8 mouse cellular contexts compared by ENCODE assay signal in the genomic region with DNA sequence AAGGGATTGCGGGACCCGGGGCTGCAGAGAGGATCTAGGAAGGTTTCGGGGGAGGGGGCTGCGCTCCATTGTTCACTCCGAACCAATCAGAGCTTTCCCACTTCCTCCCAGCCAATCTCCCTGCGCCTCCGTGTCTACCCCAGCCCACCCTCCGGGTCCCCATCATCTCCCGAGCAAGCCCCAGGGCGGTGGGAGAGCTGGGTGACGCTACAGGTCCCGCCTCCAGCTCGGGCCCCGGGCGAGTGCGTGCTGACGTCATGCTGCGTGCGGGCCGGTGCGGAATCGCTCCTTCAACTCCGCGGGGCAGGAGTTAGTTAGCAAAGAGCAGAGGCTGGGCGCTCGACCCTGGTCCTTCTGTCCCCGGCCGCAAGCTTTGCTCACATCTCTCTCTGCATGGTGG. TPM values are rescaled to one million over a fixed set of nuclear protein-coding genes. Genes with fewer than 3 reads are reported as not detected.
A peak's percentile ranks its signal among the peaks of the same experiment; 100 is the strongest.
DNase-seq lines count a peak whose midpoint lies in the region; ATAC-seq and TF ChIP-seq lines count a peak whose summit lies in the region.

No protein-coding gene starts in this region.

- H3K9me3 ChIP-seq in intestine, postnatal 0 days (ENCODE audit: control insufficient read depth), result no peaks in the 10 kb centered on the region

- H3K4me2 ChIP-seq in intestine, postnatal 0 days (replicated peaks; ENCODE audit: low read depth), result peak overlapping the region; percentile 64

- DNase-seq in urinary bladder, adult 18-20 months (ENCODE audit: low spot score in 2 of 2), result peak; percentile 29 to 41
- DNase-seq in urinary bladder, postnatal 10 days (ENCODE audit: low spot score), result no peak
- peak; percentile 20 for DNase-seq in cerebellum, adult 9-11 months
- peak; percentile 28 for DNase-seq in gastrocnemius, postnatal 25 days
- peak in 1 of 2 experiments; percentile 38 for DNase-seq in spleen, adult 2 months (ENCODE audit: low read depth in 1 of 2, low spot score in 2 of 2)
- no peak for DNase-seq in layer of hippocampus, adult 18-20 months (ENCODE audit: low spot score in 2 of 2)

- 0 out of 2 replicates have a peak overlapping the region, but pooled peaks have one; percentile 22 for H3K9ac ChIP-seq in intestine, postnatal 0 days (ENCODE audit: low read depth, low read length)

- H3K4me1 ChIP-seq in intestine, postnatal 0 days (replicated peaks; ENCODE audit: control insufficient read depth, insufficient read depth, low read length), result peaks cover 2% of the 10 kb centered on the region; the same call in 1 of the 2 replicates
- peaks cover 29% of the 10 kb centered on the region for H3K4me1 ChIP-seq in spleen, adult 2 months (ENCODE audit: control insufficient read depth, insufficient read depth, insufficient read length)

- under 1% methylated on average over 28 of the region's 28 CpGs for WGBS in intestine, postnatal 0 days
- 1% methylated on average over 28 of the region's 28 CpGs for WGBS in spleen, adult 2 months

- no peak overlapping the region for H3K27ac ChIP-seq in intestine, postnatal 0 days (ENCODE audit: low read depth, low read length)
- H3K27ac ChIP-seq in spleen, adult 2 months (ENCODE audit: insufficient read depth, low read length), result no peak overlapping the region

- H3K27me3 ChIP-seq in intestine, postnatal 0 days (replicated peaks; ENCODE audit: control insufficient read depth, insufficient read depth, low read length), result peaks cover 75% of the 10 kb centered on the region
- peaks cover 61% of the 10 kb centered on the region for H3K27me3 ChIP-seq in spleen, adult 2 months (ENCODE audit: control insufficient read depth, insufficient read depth, low read length)

- peak; percentile 34; the same call in 1 of the 2 replicates for ATAC-seq in intestine, postnatal 0 days
- peak; percentile 72 for ATAC-seq in megakaryocyte, adult 5-6 weeks (ENCODE audit: poor library complexity, severe bottlenecking)

- no peak for TF ChIP-seq CTCF in intestine, postnatal 0 days (IDR thresholded peaks at IDR 0.05; ENCODE audit: low read depth)
- no peak for TF ChIP-seq CTCF in spleen, adult 2 months (IDR thresholded peaks at IDR 0.05; ENCODE audit: extremely low read depth, insufficient read depth, insufficient read length, insufficient replicate concordance)

- H3K36me3 ChIP-seq in intestine, postnatal 0 days (ENCODE audit: control insufficient read depth, insufficient read depth), result no peaks in the 10 kb centered on the region
- no peaks in the 10 kb centered on the region for H3K36me3 ChIP-seq in spleen, adult 2 months (ENCODE audit: control insufficient read depth, insufficient read depth, low read length)

- no peak for TF ChIP-seq POLR2A in spleen, adult 2 months (IDR thresholded peaks at IDR 0.05; ENCODE audit: low read depth, low read length)

- peak overlapping the region; percentile 50 for H3K4me3 ChIP-seq in intestine, postnatal 0 days (ENCODE audit: low read depth, low read length)
- H3K4me3 ChIP-seq in spleen, adult 2 months (ENCODE audit: extremely low read depth, insufficient read depth, insufficient read length), result peak overlapping the region; percentile 51; the same call in 1 of the 2 replicates

RNA-seq across cellular contexts. Expression of a gene that starts 2.4 kb away (rescaled TPM):
- not detected for total RNA-seq in gastrocnemius, postnatal 25 days (2021)
- polyA plus RNA-seq in intestine, postnatal 0 days (2015; fragmentation: Nextera tagmentation; extraction: Ambion mirVana), result 1.4 TPM in 2 replicates
- total RNA-seq in megakaryocyte, adult 5-6 weeks (2015), result not detected in 2 replicates
- total RNA-seq in megakaryocyte, adult 5-6 weeks (2017), result not detected in 2 replicates
- polyA plus RNA-seq in spleen, adult 2 months (2012; rRNA removed), result 0.09 and 0.21 TPM in 2 replicates
- total RNA-seq in layer of hippocampus, adult 18-20 months (2021), result not detected

RNA-seq across cellular contexts. Expression of a gene that starts 28.8 kb away (rescaled TPM):
- total RNA-seq in gastrocnemius, postnatal 25 days (2021), result 100 to 1,000 TPM; 245 to 247 TPM
- 331 and 336 TPM in 2 replicates for polyA plus RNA-seq in intestine, postnatal 0 days (2015; fragmentation: Nextera tagmentation; extraction: Ambion mirVana)
- 101 and 115 TPM in 2 replicates for total RNA-seq in megakaryocyte, adult 5-6 weeks (2015)
- total RNA-seq in megakaryocyte, adult 5-6 weeks (2017), result 31.5 and 37.8 TPM in 2 replicates
- polyA plus RNA-seq in spleen, adult 2 months (2012; rRNA removed), result 15.2 and 15.9 TPM in 2 replicates
- 10 to 100 TPM; 41.8 to 43.7 TPM for total RNA-seq in layer of hippocampus, adult 18-20 months (2021)

Comparison
In these comparisons a context has a peak if more than half of its experiments do, and no peak if none do; other contexts are left out.
1. DNase-seq: peak in urinary bladder, adult 18-20 months (2 of 2), cerebellum, adult 9-11 months (single experiment) and gastrocnemius, postnatal 25 days (single experiment); none in urinary bladder, postnatal 10 days (single experiment) and layer of hippocampus, adult 18-20 months (0 of 2).